Mouse (Mus musculus) thymus, postnatal 36 days (tissue): ENCODE measurements around the gene Smap1.

Experiments used
- DNase-seq, 2 experiments: peaks; one replicate each; pipeline ENCODE4 v3.0.0; 2022; ENCODE audit warnings: mixed read lengths in 2 of 2

The Smap1 gene

DNA sequence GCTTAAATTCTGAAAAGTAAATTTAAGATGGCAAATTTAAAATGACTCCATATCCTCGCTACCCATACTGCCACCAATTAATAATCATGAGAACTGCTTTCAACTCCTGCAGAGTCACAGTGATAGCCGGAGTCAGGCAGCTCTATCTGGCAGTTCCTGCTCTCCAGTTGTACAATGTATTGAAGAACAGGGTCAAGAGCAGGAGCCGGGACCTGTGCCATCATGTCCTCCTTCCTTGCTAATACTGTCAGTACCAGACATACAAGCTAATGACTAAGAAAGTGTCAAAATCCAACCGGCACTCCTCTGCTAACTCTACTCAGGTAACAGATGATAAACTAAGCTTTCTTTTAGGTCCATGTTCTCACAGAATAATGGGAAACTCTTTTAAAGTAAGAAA is 3.0 kb downstream of the Smap1 start:
- DNase-seq = no peak

DNA sequence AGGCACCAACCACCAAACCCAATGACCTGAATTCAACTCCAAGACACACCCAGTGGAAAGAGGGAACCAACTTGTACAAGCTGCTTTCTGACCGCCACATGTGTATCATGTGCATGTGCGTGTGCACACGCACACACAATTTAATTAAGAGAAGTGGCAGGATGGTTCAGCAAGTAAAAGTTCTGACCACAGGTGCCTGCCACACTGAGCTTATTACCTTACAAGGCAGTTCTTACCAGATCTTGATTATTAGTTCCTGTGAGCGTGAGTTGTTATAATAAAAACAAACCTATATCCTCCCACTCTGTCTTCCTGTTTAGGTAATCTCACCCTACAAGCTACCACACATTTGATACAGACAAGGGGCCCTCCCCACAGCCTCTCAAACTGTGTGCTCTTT is 6.6 kb downstream of the Smap1 start:
- DNase-seq = no peak

DNA sequence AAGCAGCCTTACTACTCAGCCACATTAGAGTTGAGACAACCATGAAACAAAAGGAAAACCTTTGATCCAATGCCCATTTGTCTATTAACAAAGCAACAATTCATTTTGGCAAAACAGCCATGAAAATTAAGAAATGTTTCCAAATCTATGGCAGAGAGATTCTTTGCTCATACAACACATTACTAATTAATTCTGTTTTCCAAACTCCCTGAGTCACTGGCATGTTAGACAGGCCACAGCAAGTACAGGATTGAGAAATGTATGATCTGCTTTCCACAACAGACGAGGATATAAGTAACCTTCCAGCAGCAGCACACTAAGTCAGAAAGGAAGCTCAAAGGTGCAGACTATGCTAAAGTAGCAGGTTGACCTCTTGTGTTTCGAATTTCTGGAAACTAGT is 9.1 kb downstream of the Smap1 start:
- no peak for DNase-seq

DNA sequence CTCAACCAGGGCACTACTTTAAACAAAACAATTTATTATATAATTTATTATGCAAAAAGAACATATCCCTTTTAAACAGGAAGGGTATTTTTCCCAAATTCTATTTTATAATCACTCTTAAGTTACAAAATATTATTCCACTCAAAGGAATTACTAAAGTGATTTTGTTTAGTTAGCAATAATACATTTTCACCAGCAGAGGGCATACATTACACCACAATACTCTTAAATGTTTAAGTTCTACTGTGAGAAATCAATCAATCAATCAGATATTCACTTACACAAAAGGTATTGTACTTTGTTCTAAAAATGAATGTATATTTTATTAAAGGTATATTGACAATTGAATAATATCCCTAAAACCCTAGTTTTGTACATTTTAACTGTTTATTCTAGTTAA is 16.0 kb downstream of the Smap1 start:
- DNase-seq = no peak

DNA sequence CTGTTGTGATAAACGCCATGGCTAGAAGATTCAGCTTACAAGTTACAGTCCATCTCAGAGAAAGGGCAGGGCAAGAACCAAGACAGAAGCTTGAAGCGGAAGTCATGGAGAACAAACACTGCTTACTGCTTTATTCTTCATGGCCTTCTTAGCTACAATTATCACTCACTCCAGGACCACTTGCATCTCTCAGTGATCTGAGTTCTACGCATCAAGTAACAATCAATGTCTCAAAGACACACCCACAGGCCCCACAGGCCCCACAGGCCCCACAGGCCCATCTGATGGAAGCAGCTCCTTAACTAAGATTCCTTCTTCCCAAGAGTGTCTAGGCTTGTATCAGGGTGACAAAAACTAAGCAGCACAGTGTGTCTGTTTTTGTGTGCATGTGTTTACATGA is 18.8 kb downstream of the Smap1 start:
- no peak for DNase-seq

DNA sequence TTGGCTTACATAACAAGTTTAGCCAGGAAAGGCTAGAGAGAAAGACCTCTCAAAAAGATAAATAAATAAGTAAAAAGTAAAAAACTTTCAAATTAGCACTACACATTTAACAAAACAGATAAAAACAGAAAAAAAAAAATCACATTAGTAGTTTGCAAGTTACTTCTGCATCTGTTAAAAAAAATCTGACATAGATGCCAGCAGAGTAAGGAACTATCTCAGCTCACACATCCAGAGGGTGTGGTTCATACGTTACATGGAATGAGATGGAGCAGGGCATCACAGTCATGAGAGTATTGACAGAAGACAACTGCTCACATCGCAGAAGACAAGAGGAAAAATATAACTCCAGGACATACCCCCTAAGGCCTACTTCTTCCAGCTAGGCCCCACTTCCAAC is 19.4 kb downstream of the Smap1 start:
- DNase-seq = no peak

DNA sequence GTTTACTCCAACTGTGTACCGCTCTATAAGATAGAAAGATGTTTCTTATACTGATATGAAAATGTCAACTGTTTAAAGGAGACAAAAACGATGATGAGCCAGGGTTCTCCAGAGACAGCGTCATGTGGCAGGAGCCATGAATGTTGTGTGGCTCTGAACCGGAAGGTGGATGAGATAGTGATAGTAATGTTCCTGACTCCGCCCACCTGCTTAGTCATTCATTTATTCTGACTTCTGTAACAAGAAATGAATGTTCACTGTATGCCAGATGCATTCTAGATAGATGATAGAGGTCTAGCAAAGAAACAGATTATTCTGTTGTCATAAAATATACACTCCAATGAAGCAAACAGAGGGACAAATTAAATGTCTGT is 22.5 kb downstream of the Smap1 start:
- no peak for DNase-seq

DNA sequence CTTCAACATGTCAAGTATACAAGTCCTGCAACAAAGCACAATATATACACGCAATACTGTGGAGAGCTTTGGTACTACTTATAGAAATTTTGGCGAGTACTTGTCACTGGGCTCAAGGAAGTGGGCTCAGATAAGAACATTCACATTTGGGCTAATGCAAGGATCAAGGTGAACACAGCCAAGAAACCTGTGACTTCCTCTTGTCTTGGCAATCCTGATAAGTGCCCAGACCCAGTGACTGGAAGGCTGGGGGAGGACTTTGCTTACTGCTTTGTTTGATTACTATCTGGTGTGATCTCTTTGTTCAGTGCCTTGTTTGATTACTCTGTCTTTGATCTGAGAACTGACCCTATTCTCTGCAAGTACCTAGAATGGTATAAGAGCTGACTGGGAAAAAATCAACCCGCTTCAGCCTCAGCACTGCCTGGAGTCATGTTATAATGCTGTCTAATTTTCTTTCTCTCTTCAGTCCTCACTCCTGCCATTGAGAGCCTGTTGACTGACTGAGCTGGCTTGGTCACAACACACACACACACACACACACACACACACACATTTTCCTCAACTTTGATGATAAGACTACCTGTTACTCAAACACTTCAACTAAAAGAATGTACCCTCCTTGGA is 23.0 kb downstream of the Smap1 start:
- DNase-seq = no peak

DNA sequence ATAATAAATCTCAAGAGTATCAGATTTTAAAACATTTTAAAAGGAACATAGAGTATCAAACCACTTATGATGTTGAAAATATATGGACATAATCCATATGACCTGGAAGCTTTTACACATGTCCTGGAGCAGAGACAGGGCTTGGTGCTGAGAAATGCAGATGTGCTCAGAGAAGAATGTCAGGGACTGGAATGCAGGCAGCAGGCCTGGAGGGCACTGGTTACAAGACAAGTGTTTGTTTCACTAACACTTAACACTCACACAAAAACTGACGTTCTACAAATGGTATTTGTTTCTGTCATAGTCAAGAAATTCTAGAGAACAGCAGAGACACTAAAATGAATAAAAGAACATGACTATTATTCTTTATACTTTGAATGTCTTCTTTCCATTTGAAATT is 30.0 kb downstream of the Smap1 start:
- DNase-seq = no peak

DNA sequence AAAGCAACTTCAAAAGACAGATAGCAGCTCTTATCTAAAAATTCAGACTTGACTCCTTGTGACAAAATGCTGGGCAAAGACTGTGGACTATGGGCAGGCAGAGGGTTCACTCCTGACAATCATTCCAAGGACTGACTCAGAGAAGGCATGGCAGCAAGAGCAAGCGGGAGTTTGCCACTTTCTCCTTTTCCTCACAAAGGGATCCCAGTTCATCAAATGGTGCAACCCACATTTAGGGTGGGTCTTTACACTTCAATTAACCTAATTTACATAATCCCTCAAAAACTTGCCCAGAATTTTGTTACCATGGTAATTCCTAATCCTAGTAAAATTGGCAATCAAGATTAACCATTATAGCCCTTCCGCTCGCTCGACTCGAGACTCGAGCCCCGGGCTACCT is 37.2 kb downstream of the Smap1 start:
- no peak for DNase-seq

DNA sequence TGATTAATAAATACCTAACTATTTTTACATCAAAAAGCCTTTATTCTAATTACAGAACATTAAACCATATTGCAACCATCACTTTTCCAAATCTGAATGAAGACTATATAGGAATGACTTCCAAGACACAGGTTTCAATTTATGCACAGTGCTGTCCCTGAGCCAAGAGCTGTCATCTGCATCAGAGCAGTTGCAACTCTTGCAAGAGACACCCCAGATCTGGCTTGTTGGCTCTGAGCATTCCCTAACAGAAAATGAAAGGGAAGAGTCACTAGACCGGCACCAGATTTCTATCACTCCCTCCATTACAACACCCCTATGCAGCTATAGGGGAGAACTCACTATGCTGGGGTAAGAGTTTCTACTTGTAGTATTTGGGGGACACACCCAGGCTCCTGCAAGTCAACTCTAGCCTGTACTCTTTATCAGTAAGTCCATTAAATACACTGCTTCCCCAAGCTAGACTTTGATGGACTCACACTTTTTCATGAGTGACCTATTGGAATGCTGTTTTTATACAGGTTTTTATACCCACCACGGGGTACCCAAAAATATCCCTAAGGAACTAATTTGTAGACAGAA is 37.9 kb downstream of the Smap1 start:
- no peak for DNase-seq

DNA sequence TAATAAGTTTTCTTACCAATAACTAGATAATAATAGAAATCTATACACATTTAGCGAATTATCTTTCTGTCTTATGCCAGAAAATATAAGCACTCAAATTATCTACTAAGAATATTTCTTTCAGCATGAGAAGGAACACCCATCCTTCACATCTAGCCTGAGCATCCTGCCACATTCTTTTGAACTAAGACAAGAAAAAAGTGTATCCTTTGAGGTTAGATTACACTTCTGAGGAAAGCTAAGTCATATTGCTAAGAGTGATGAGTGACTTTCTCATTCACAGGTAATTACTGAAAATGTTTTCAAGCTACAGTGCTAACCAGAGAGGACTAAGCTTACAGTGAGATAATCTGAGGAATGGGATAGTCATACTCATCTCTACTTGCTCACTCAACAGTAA is 39.4 kb downstream of the Smap1 start:
- no peak for DNase-seq

DNA sequence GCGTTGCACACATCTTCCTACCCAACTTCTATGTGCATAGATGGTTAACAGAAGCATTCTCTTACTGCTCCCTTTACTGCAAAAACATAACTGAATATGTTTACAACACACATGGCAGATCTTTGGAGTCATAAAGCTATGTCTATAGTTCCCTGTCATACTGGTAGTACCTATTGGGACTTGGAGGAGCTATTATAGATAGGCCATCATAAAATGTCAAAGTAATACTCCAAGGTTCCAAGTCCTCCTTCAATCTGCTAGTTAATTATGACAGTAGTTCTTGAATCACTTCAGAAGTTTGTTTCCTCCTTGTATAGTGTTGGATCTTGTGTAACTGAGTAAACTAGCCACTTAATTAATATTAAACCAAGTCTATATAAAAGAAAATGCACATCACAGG is 49.9 kb downstream of the Smap1 start:
- no peak for DNase-seq

DNA sequence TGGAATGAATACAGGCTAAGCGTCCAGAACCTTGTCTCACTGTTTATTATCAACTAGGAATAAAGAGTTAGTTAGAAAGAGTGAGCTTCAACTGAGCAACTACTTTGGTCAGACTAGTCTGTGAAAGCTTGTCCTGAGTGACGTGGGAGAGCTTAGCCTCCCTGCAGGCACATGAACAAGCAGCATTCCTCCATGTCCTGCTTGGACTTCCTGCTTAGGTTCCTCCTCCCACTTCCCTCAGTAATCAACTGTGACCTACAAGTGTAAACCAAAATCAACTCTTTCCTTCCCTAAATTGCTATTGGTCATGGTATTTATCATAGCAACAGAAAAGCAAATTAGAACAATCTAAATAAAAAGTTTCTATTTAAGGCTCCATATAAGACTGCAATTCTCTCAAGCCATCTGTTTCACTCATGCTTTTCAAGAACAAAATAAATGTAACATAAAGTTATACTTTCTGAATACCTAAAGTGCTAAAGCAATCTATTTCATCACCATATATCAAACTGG is 54.7 kb downstream of the Smap1 start:
- DNase-seq = no peak

DNA sequence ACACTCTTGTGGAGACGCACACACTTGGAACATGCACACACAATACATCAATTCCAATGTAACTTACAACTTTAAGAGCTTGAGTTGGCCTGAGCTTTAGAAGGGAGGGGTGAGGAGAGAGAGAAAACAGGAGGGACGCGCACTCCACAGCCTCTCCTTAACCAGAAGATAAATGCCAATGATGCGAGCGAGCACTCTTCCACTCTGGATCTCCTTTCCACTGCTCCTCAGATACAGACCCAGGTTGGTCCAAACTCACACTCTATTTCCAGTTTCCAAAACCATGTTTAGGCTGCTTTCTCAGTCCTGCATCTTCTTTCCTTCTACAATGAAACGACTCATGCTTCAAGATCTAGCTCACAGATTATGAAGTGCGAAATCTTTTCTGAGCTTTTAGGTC is 56.6 kb downstream of the Smap1 start:
- DNase-seq = no peak

DNA sequence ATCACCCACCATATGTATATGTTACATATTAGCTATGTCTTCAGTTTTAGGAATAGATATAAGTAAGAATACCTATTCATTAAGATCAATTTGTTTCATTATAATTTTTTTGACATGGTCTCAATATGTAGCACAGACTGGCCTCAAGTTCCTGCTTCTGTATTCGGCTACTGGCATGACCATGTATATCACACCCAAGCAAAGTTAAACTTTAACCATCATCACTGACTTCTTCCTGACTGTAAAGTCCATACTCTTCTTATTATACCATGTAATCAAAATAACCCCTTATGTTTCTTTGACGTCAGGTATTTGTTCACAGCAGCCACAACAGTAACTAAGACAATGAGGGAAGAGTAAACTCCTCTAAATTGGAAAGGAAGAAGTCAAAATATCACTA is 61.2 kb downstream of the Smap1 start:
- no peak for DNase-seq

DNA sequence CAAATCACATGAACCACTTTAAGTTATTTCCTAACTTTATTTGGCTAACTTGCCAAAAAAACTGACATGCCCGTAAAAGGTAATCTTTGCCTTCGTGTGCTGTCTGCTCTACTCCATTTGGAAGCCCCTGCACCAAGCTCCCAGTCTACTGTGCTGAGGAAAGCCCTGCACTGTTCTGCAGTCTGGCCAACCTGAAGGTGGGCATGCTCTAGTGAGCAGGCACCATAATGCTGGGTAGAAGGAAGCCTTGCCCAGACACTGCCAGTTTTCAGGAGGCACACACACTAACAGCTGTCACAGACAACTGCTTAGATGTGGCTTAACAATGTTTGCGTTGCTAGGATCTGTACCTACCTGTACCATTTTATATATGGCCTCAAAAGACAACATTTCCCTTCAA is 66.5 kb downstream of the Smap1 start:
- DNase-seq = no peak

DNA sequence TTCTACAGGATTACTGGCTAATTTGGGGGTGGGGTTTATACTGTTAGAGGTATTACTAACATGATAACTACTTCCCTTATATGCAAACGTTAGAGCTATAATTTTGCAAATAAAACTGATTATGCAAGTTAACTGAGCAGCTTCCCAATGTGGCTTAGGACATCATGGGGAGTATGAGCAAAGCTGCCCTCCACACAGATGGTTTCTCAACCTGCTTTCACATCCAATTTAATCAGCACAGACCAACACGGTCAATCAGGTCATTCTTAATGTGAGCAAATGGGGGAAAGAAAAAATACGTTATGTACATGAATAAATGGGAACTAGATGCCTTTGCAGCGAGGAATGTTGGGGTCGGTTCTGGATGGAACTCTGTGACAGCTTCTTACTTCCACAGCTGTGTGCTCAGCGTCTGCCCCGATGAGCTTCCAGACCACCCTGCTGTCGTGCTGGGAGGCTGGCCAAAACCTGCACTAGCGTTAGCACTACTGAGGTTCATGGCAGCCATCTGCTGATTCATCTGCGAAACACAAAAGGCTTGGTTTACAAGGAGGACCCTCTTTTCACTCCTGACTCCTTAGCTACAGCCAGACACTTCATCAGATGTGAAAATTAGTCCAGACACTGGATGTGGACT is 76.0 kb downstream of the Smap1 start:
- DNase-seq = no peak

DNA sequence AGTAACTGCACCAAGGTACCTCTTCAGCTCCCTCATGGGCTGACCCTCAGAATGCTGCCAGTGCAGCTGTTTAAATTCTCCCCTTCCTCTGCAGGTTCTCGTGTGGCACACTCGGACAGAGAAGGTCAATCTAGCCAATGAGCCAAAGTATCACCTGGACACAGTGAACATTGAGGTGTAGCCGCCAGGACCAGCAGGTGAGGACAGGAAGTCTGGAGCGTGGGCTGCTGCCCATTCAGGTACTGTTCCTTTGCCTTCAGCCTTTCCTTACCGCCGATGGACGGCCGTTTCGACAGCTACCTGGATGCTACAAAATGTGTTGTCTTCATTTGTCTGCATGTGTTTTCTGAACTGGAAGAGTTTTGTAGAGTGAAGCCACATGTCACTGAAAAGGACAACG is 77.1 kb downstream of the Smap1 start:
- no peak for DNase-seq

DNA sequence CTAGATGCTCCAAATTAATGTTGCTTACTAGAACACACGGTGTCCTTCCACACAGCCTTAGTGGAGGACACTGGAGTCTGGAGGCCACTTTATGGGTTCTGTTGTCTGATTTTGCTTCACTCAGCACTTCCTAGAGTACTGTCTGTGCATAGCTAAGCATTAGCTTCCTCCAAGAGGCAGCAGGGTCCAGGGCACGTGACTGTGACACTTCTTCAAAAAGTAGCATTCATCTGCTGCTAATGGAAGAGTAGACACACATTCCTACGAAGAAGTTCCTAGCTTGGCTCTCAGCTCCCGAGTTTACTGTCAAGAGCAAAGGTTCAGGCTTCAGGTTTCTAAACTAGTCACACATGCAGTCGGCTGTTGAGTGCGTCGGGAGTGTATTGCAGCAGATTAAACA is 78.3 kb downstream of the Smap1 start:
- no peak for DNase-seq

DNA sequence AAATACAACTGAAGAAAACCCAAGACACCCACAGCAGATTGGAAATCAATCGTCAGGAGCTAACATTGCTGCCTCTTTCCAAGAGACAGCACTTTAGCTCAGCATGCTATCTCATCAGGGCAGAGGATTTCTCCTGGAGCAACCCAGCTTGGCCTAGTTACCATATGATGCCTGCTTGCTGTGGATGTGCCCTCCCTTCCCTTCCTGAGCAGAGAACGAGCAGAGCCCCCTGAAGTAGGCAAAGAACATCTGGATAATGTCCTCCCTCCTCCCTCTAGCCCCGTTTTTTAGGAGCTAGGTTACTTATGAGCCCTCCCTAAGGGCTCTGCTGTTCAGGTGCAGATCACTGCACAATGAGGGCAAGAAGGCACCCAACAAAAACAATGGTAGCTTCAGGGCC is 79.5 kb downstream of the Smap1 start:
- DNase-seq = no peak

DNA sequence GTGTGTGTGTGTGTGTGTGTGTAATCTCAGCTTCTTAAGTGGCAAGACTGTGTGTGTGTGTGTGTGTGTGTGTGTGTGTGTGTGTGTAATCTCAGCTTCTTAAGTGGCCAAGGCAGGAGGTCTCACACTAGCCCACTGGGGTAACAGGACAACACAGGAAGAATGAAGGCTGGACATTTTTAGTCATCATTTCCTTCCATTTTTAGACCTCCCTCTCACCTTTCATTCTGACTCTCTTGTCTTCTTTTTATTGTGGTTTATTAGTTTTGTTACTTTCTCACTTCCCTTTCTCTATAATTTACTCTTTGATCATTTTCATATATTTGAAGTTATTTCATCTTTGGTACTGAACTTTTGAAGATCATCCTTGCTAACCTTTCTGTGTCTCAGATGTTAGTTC is 81.2 kb downstream of the Smap1 start:
- DNase-seq = no peak

DNA sequence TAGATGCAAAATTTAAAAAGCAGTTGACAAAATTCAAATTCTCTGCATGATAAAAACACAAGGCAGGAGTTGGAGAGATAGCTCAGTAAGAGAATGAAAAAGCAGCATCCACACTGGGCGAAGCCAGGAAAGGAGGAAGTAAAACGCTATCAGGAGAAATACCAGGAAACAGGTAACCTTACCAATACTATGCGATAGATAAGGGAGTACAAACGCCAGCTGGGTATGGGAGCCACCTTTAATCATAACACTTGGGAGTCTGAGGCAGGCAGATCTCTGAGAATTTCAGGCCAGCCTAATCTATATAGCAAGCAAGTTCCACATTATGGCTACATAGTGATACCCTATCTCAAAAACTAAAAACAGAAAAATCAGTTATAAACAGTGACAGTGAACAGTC is 85.5 kb downstream of the Smap1 start:
- no peak for DNase-seq

DNA sequence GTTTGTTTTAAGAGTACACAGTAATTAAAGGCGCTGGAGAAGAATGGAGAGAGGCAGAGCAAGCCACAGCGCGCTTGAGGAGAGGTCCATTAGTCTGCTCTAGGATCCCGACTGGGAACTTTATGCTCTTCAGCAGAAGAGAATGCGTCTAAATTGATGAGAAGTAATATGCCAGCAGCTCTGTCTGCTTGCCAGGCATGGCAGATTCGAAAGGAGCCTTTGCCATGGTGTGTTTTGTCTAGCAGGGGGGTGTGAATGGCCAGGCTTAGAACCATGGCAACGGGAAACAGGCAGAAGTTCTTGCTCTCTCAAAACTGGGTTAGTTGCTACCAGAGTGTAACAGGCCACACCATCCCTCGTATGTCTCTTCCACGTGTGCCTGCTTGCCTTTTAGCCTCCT is 87.3 kb downstream of the Smap1 start:
- no peak for DNase-seq

DNA sequence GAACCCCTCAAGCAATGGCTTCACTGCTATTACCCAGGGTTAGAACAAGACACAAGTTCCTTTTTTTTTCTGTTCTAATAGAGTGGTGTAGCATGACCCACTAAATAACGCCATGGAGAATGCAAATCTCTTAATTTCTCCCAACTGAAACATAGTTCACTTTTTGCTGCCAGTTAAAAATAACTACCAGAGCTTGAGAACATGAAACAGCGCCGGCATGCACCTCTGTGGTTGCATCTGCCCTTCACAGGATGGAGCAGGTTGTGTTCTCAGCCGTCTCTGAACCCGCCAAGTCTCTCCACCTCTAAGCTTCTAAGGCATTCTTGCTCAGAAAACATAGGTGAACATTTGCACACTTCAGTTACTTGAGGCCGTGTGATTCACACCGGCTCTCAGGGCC is 87.9 kb downstream of the Smap1 start:
- DNase-seq = no peak
